Mouse (Mus musculus): ENCODE data around the gene Tunar. TPM values are rescaled to one million over a fixed set of nuclear protein-coding genes. Genes with fewer than 3 reads are reported as not detected.

Gene Tunar
- polyA plus RNA-seq, 2 experiments = 0.21 to 0.31 TPM

DNA sequence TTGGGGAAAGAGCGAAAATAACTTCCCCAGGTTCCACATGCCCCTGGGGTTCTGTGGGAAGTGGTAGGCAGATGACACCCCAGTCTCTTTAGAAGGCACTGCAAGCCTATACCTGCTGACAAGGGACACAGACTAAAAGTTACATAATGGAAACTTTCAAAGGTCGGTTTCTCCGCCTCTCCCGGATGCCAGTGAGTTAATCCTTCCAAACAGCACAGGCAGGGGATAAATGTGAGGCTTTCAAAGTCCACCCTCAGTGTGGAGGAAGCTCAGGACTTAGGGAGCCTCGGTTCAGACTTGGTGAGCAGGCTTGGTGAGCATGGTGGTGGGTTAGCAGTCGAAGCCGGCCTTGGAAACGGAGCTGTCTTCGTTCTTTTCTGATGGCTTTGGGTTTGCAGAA, 7.9 kb downstream of the Tunar start:
- 44% methylated on average over 9 of the region's 9 CpGs for WGBS
- peaks cover 21% of the 10 kb centered on the region for H3K27me3 ChIP-seq (ENCODE audit: control insufficient read depth, insufficient read depth, low read length)
- no peak overlapping the region for H3K9ac ChIP-seq (ENCODE audit: low read depth, low read length, severe bottlenecking)
- no peaks in the 10 kb centered on the region for H3K36me3 ChIP-seq (ENCODE audit: control insufficient read depth, insufficient read depth, low read length)
- no peak for TF ChIP-seq POLR2A (IDR thresholded peaks at IDR 0.05; ENCODE audit: borderline replicate concordance, extremely low read depth, insufficient read depth, insufficient read length)
- no peaks in the 10 kb centered on the region for H3K9me3 ChIP-seq (ENCODE audit: control insufficient read depth, low read length)
- DNase-seq (ENCODE audit: low spot score) (no peak), ATAC-seq (ENCODE audit: low FRiP score, low read depth) (no peak)
- H3K4me1 ChIP-seq (ENCODE audit: control insufficient read depth, insufficient read depth, low read length) = peaks cover 5% of the 10 kb centered on the region
- H3K4me3 ChIP-seq (replicated peaks; ENCODE audit: low read length) = no peak overlapping the region
- no peak overlapping the region for H3K4me2 ChIP-seq (replicated peaks; ENCODE audit: low read depth, low read length, severe bottlenecking)
- no peak overlapping the region for H3K27ac ChIP-seq (replicated peaks; ENCODE audit: low read depth, low read length)

DNA sequence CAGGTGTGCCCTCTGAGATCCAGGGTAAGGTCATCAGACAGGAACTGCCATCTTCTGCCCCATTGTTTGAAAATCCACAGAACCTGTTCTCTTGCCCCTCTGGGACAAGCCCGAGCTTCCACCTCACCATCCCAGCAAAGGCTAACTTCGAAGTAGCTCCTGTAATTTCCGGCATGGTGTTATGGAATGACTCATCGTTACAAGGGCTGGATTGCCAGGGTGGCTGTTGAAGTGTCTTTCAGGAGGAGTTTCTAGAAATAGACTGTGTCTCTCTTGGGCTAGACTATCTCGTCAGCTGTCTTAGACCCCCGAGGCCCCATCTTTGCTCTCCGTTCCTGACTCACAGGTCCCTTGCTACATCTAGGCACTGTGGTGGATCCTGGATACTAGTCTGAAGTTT, 10.8 kb downstream of the Tunar start:
- no peak for DNase-seq (ENCODE audit: low spot score)
- no peak for ATAC-seq (ENCODE audit: low FRiP score, low read depth)
- Histone ChIP-seq H3K27me3 (ENCODE audit: control insufficient read depth, insufficient read depth, low read length) (no peaks in the 10 kb centered on the region; the same call in 1 of the 2 replicates), H3K9ac (ENCODE audit: low read depth, low read length, severe bottlenecking) (no peak overlapping the region), H3K9me3 (ENCODE audit: control insufficient read depth, low read length) (no peaks in the 10 kb centered on the region), H3K27ac (replicated peaks; ENCODE audit: low read depth, low read length) (no peak overlapping the region), H3K4me2 (replicated peaks; ENCODE audit: low read depth, low read length, severe bottlenecking) (no peak overlapping the region), H3K36me3 (ENCODE audit: control insufficient read depth, insufficient read depth, low read length) (no peaks in the 10 kb centered on the region), H3K4me1 (ENCODE audit: control insufficient read depth, insufficient read depth, low read length) (no peaks in the 10 kb centered on the region; the same call in 1 of the 2 replicates), H3K4me3 (replicated peaks; ENCODE audit: low read length) (no peak overlapping the region)
- 85% methylated on average over 7 of the region's 7 CpGs for WGBS
- TF ChIP-seq POLR2A (IDR thresholded peaks at IDR 0.05; ENCODE audit: borderline replicate concordance, extremely low read depth, insufficient read depth, insufficient read length) = no peak

DNA sequence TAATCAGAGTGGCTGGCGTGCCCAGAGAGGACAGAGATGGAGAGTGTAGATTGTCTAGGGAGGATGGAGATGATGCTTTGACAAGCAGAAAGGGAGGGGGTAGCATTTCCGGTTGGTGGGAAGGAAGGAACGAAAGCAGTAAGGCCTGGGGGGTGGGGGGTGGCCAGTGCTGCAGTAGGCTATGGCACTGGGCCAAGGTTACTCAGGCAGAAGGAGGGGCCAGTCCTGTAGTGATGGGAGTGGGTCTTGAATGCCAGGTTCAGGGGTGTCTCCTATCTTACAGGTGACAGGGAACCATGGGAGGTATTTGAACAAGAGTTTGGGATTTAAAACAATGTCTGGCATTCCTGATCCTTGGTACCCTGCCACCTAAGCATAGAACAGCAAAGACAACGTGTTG, 13.2 kb downstream of the Tunar start:
- no peak overlapping the region for H3K4me3 ChIP-seq (replicated peaks; ENCODE audit: low read length)
- DNase-seq (ENCODE audit: low spot score) (no peak), ATAC-seq (ENCODE audit: low FRiP score, low read depth) (no peak)
- H3K9ac ChIP-seq (ENCODE audit: low read depth, low read length, severe bottlenecking) = no peak overlapping the region
- H3K27ac ChIP-seq (replicated peaks; ENCODE audit: low read depth, low read length) = no peak overlapping the region
- H3K36me3 ChIP-seq (ENCODE audit: control insufficient read depth, insufficient read depth, low read length) = no peaks in the 10 kb centered on the region
- H3K27me3 ChIP-seq (ENCODE audit: control insufficient read depth, insufficient read depth, low read length) = no peaks in the 10 kb centered on the region
- no peak for TF ChIP-seq POLR2A (IDR thresholded peaks at IDR 0.05; ENCODE audit: borderline replicate concordance, extremely low read depth, insufficient read depth, insufficient read length)
- no peaks in the 10 kb centered on the region for H3K4me1 ChIP-seq (ENCODE audit: control insufficient read depth, insufficient read depth, low read length)
- no peak overlapping the region for H3K4me2 ChIP-seq (replicated peaks; ENCODE audit: low read depth, low read length, severe bottlenecking)
- H3K9me3 ChIP-seq (ENCODE audit: control insufficient read depth, low read length) = no peaks in the 10 kb centered on the region
- WGBS = 59% methylated on average over 4 of the region's 4 CpGs

DNA sequence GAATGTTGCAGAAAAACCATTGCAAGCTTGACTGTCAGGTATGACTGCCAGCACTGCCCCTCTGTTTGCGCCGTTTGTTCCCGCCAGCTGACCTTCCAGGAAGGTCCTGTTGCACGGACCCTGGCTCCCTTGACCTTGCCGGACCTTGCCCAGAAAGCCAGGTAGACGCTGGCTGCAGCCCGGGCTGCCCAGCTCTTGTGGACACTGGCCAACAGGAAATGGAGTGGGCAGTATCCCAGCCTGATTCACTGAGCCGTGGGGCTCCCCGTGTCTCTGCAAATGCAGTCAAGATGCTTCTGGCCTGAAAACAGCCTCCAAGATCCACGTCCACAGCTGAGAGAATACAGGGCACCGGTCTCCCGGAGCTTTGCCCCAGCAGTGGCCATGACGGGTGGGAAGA, 13.6 kb downstream of the Tunar start:
- no peak overlapping the region for H3K4me3 ChIP-seq (replicated peaks; ENCODE audit: low read length)
- no peaks in the 10 kb centered on the region for H3K9me3 ChIP-seq (ENCODE audit: control insufficient read depth, low read length)
- no peaks in the 10 kb centered on the region for H3K36me3 ChIP-seq (ENCODE audit: control insufficient read depth, insufficient read depth, low read length)
- H3K4me1 ChIP-seq (ENCODE audit: control insufficient read depth, insufficient read depth, low read length) = no peaks in the 10 kb centered on the region
- H3K27me3 ChIP-seq (ENCODE audit: control insufficient read depth, insufficient read depth, low read length) = no peaks in the 10 kb centered on the region
- TF ChIP-seq POLR2A (IDR thresholded peaks at IDR 0.05; ENCODE audit: borderline replicate concordance, extremely low read depth, insufficient read depth, insufficient read length) = no peak
- no peak overlapping the region for H3K27ac ChIP-seq (replicated peaks; ENCODE audit: low read depth, low read length)
- no peak overlapping the region for H3K4me2 ChIP-seq (replicated peaks; ENCODE audit: low read depth, low read length, severe bottlenecking)
- ATAC-seq (ENCODE audit: low FRiP score, low read depth) (no peak), DNase-seq (ENCODE audit: low spot score) (no peak)
- WGBS = 86% methylated on average over 13 of the region's 13 CpGs
- H3K9ac ChIP-seq (ENCODE audit: low read depth, low read length, severe bottlenecking) = no peak overlapping the region

DNA sequence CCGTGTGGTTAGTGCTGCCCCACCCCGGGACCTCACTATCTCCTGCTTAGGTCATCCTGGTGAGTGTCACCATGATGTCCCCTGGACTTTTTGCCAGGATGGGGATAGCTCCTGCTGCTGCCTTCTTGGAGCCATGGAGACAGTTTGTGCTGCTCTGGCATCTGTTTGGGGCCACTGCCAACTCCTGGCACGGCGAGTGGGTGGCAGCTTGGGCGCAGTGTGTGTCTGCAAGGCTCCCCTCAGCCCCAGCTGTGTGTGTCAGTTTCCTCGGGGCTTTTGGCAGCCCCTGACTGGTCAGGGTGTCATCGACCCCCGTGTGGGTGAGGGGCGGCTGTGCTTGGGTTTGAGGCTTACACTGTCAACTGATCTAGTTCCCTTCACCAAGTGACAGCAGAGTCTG, 20.6 kb downstream of the Tunar start:
- Histone ChIP-seq H3K27me3 (ENCODE audit: control insufficient read depth, insufficient read depth, low read length) (no peaks in the 10 kb centered on the region), H3K4me3 (replicated peaks; ENCODE audit: low read length) (no peak overlapping the region), H3K4me1 (ENCODE audit: control insufficient read depth, insufficient read depth, low read length) (no peaks in the 10 kb centered on the region), H3K9ac (ENCODE audit: low read depth, low read length, severe bottlenecking) (no peak overlapping the region), H3K27ac (replicated peaks; ENCODE audit: low read depth, low read length) (no peak overlapping the region), H3K4me2 (replicated peaks; ENCODE audit: low read depth, low read length, severe bottlenecking) (no peak overlapping the region), H3K36me3 (ENCODE audit: control insufficient read depth, insufficient read depth, low read length) (no peaks in the 10 kb centered on the region), H3K9me3 (ENCODE audit: control insufficient read depth, low read length) (no peaks in the 10 kb centered on the region)
- DNase-seq (ENCODE audit: low spot score) (no peak), ATAC-seq (ENCODE audit: low FRiP score, low read depth) (no peak)
- TF ChIP-seq POLR2A (IDR thresholded peaks at IDR 0.05; ENCODE audit: borderline replicate concordance, extremely low read depth, insufficient read depth, insufficient read length) = no peak
- 85% methylated on average over 9 of the region's 9 CpGs for WGBS

DNA sequence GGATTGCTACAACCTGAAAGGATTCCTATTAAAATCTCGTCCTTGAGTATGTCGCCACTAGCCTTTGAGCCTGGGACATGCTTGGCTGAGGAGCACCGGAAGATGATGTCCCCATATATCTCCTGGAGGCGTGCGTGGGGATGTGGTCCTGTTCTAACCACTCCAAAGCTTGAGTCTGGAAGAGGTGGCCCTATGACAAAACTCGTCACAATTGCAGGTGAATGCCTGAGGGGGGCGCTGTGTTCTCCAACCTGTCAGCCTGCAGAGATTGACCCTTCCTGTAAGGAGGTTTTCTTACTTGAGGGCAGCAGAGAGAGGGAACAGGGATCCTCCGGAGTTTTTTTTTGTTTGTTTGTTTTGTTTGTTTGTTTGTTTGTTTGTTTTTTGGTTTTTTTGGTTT, 21.1 kb downstream of the Tunar start:
- H3K4me1 ChIP-seq (ENCODE audit: control insufficient read depth, insufficient read depth, low read length) = no peaks in the 10 kb centered on the region
- H3K27ac ChIP-seq (replicated peaks; ENCODE audit: low read depth, low read length) = no peak overlapping the region
- WGBS = 83% methylated on average over 8 of the region's 8 CpGs
- H3K27me3 ChIP-seq (ENCODE audit: control insufficient read depth, insufficient read depth, low read length) = no peaks in the 10 kb centered on the region
- H3K4me3 ChIP-seq (replicated peaks; ENCODE audit: low read length) = no peak overlapping the region
- no peaks in the 10 kb centered on the region for H3K36me3 ChIP-seq (ENCODE audit: control insufficient read depth, insufficient read depth, low read length)
- H3K4me2 ChIP-seq (replicated peaks; ENCODE audit: low read depth, low read length, severe bottlenecking) = no peak overlapping the region
- H3K9me3 ChIP-seq (ENCODE audit: control insufficient read depth, low read length) = no peaks in the 10 kb centered on the region
- ATAC-seq (ENCODE audit: low FRiP score, low read depth) (no peak), DNase-seq (ENCODE audit: low spot score) (no peak)
- TF ChIP-seq POLR2A (IDR thresholded peaks at IDR 0.05; ENCODE audit: borderline replicate concordance, extremely low read depth, insufficient read depth, insufficient read length) = no peak
- H3K9ac ChIP-seq (ENCODE audit: low read depth, low read length, severe bottlenecking) = no peak overlapping the region
